Mouse (Mus musculus): Measurements from ENCODE around the gene Defb18.

GRCm38 (mm10) chr1:18191719-18192118 is 45.5 kb downstream of the Defb18 start:
- TF ChIP-seq CTCF (IDR thresholded peaks at IDR 0.05; ENCODE audit: low read depth) (no peak), EP300 (optimal IDR thresholded peaks at IDR 0.05) (no peak)
